Mouse (Mus musculus): ENCODE measurements around the gene Isoc2a.
"Not testable (repeated sequence)": the region's sequence is repeated elsewhere in the genome, so short reads cannot be mapped to it uniquely, and the experiment has no call there.

Gene Isoc2a

DNA sequence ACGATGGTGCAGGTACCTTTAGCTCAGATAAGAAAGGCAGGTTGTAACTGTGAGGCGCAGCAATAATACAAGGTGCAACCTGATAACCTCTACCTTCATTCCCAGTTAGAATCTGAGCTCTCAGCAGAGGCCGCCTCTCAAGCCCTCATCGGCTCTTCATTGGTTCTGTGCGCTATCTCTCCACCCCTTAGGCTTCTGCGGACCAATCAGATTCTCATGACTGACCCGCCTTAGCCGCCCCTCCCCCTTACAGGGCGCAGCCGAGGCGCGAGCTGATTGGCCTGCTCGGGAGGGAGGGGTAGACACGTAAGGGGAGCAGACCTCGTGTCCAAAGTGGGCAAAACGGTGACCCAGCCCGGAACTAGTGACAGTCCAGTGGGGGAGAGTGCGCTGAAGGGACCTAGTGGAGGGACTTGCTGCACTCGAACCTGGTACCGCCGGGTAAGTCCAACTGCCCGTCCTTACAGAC lies at the start of gene Isoc2a:
Gene Isoc2a, plus strand, starts transcription at position 401 of the 469 bp plus-strand sequence.
- DNase-seq: peak; percentile 98

GRCm38 (mm10) chr7:4830476-4830875 lies 46.5 kb upstream of the Isoc2a start:
- peak; percentile 8 for DNase-seq

- DNase-seq: no peak
Observed at GRCm38 (mm10) chr7:4835631-4836327, 41.2 kb upstream of the Isoc2a start.

GRCm38 (mm10) chr7:4836351-4836792 lies 40.6 kb upstream of the Isoc2a start:
- DNase-seq: peak; percentile 84

DNA sequence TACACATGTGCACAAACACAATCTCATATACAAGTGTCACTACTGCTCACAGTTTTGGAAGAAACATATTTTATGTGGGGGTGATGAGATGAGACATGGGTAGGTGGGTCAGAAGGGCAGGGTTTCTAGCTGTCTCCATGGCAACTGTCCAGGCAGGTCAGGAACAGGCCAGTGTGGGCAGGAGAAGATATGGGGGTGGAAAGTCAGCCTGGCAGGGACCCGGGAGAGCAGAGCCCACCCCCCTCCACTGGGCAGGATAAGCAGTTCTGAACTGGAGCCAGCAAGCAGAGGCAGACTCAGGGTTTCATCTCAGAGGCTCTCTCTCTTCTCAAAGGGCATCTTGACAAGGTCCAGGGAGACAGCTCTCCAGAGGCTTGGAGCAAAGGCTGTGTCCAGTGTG lies 39.3 kb upstream of the Isoc2a start:
- no peak for DNase-seq

DNA sequence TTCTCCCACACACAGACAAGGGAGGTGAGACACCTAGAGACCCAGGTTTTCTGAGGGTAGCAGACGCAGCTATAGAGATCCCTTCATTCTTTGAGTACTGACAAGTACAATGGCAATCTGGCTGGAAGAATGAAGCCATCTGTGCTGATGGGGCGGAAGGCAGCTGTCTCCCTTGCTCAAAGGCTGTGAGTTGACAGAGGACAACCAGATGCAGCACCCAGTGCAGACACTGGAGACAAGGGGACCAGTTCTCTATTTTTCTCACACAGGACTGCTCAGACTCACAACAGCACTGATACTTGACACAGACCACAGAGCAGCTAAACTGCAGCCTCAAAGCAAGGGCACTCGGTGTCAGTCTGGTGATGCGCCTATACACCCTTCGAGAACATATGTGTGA lies 34.9 kb upstream of the Isoc2a start:
- peak; percentile 38 for DNase-seq

DNA sequence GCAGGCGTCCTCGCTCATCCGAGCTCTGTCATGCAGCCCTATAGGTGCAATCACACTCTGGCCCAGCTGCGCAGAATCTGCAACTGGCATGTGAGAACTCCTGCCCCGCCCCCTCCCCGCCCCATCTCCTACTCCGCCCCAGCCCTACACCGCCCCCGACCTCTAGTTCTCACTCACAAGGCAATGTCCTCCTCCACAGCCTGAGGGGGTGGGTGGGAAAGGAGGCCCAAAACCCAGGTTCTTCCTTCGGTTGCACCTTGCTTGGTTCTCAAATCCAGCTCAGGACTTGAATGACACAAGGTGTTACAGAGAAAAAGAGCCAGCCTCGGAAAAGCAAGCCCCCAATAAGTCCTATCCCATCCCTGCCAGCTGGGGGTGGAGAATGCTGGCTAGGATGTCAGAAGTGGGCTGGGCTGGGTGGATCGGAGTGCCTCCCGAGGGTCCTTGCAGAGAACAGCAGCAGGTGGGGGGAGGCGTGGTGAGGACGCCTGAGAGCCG lies 34.3 kb upstream of the Isoc2a start:
- DNase-seq: peak; percentile 63

DNA sequence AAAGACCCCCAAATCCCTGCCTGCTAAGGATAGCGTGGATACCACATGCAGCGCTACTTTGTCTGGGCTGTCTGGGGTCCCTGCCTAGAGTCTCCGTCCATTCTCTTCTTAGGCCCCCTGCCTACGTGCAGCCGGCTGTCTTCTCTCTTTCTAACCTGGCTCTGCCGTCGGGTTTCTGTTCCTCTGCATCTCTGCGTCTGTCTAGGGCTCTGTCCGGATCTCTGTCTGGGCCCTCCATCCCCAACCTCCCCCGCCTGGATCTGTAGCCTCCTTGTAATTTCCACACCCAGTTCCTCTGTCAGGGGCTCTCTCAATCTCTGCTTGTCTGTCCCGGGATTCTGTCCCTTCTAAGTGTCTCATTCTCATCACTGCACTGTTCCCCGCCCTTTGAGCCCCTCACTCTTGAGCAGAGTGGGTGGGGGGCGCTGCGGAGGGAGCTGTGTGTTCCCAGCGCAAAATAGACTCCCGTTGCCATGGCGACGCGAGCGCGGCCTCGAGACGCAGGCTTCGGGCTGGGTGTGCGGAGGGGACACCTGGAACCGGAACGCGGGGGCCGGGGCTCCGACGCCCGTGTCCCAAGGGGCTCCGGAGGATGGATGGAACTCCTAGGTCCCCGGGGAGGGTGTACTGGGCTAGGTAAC lies 33.2 kb upstream of the Isoc2a start:
- DNase-seq: peak; percentile 76

GRCm38 (mm10) chr7:4844245-4844916 lies 32.6 kb upstream of the Isoc2a start, which contains the start of gene Shisa7:
Gene Shisa7 (minus strand): TSS chr7:4844696.
- DNase-seq: no peak

DNA sequence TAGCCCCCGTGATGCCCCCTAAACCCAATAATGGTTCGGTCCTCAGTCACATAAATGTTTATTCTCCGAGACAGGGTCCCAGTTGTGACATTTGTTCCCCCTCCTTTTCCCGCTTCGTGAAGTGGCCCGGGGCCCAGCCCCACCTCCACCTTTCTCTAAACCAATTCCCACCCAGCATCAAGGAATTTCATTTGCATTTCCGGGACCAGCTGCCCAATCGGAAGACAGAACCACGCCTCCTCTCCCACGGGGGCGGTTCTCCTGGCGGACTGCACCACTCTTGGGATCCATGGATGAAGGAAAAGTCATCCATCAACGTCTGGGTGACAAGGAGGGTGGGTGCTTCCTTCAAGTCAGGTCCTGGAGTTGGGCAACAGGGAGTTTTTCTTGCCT lies 32.0 kb upstream of the Isoc2a start:
- peak; percentile 94 for DNase-seq

DNA sequence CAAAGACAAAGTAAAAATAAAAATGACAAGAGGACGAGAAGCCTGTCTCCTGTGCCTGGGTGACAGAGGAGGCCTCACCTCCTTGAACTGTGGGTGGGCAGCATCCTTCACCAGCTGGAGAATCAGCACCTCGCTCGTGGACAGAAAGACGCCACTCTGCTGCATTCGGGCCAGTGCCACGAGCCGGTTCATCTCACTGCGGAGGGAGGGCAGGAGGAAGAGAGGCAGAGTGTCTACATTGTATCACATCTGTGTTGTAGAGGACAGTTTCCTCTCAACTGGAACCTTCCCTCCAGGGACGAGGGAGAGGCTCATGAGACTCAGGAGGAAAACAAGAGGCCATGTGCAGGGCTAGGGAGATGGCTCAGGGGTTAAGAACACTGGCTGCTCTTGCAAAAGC lies 27.6 kb upstream of the Isoc2a start:
- no peak for DNase-seq

GRCm38 (mm10) chr7:4850621-4851314 lies 26.2 kb upstream of the Isoc2a start:
- DNase-seq: no peak

DNA sequence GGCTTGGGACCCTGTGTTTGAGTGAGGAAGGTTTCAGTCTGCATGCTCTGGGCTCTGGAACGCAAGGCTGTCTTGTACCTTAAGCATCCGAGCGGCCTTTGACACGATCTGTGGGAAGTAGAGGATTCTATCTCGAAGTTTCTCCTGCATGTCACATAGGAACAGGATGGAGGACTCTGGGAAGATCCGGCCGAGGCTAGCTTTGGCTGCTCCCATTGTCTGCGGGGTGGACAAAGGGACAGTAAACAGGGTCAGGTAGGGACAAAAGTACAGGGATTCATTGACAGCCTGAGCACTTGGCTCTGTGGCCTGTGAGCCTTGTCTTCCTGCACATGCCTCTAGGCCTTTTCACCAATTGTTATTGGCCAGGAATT lies 25.7 kb upstream of the Isoc2a start:
- DNase-seq: no peak

DNA sequence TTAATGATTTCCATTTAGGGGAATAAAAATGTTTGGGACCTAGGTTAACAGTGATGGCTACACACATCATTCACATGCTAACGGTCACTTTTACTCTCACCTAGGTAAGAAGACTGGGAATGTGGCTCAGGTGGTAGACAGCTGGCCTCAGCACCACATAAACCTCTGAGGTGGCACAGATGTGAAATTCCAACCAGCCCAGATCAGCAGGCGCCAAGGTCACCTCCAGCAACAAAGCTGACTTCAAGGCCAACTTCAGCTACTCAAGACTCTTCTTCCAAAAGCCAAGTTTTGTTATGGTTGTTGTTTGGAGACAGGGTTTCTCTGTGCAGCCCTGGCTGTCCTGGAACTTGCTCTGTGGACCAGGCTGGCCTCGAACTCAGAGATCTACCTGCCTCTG lies 23.3 kb upstream of the Isoc2a start:
- DNase-seq: no peak

GRCm38 (mm10) chr7:4856508-4856907 lies 20.4 kb upstream of the Isoc2a start:
- DNase-seq: no peak

DNA sequence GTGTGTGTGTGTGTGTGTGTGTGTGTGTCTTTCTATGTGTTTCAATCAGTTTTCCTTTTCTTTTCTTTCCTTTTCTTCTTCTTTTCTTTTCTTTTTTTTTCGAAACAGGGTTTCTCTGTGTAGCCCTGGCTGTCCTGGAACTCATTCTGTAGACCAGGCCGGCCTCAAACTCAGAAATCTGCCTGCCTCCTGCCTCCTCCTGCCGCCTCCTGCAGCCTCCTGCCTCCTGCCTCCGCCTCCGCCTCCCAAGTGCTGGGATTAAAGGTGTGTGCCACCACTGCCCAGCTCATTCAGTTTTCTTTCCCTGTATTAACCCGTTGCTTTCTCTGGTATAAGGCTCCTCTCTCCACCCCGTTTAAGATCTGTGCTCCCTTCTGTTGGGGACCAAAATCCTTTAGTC lies 19.6 kb upstream of the Isoc2a start:
- DNase-seq: no peak

DNA sequence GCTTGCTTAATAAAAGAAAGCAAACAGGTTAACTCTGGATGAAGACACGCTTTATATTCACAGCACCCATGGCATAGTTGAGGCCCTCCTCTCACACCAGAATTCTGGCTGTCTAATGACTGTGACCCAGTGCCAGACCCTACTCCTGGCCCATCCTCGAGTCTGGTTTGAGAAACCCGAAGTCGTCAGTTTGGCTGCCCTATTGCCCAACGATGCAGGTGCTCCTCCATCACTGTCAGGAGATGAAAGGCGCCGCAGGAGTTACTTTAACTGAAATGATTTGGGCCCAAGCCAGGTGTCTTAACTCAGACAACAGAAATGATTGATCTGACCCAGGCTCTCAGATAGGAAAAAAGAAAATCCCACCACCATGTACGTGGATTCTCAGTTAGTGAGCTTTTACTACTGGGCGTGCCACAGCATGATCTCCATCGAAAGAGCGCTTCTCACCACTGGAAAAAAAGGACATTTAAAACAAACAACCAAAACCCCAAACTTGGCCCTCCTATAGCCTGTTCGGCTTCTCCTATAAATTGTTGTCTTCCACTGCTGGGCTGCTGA lies 17.5 kb upstream of the Isoc2a start:
- no peak for DNase-seq

GRCm38 (mm10) chr7:4860926-4861325 lies 16.0 kb upstream of the Isoc2a start:
- DNase-seq: not testable (repeated sequence)

- DNase-seq: no peak
Observed at GRCm38 (mm10) chr7:4863041-4863440, 13.9 kb upstream of the Isoc2a start.

- DNase-seq: no peak
Observed at GRCm38 (mm10) chr7:4863541-4864080, 13.3 kb upstream of the Isoc2a start.

GRCm38 (mm10) chr7:4864130-4864845 lies 12.7 kb upstream of the Isoc2a start:
- DNase-seq: no peak

DNA sequence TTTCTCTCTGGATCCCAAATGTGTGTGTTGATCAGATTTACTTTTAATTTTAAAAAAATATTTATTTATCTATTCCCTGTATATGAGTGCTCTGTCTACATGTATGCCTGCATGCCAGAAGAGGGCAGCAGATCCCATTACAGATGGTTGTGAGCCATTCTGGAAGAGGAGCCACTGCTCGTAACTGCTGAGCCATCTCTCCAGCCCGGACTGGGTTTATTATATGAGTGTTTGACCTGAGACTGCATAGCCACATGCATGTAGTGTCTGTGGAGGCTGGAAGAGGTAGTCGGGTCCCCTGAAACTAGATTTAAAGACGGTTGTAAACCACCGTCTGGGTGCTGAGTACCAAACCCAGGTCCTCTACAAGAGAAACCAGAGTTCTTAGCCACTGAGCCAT lies 11.9 kb upstream of the Isoc2a start:
- DNase-seq: peak; percentile 56

Measured in retina, postnatal 1 day (tissue).